Mouse (Mus musculus) C2C12 (cell line): ENCODE measurements at regions not wholly inside any gene's neighbourhood (a gene's known extent, or its start where the extent isn't known, plus 50 kb on each side); places are given as distances from the start of the nearest gene placed in this dataset.
A peak's percentile ranks its signal among the peaks of the same experiment; 100 is the strongest.

Experiments
- H3K27me3 ChIP-seq: one replicate; pipeline ENCODE4 v1.6.1; 2011; ENCODE audit not compliant: control insufficient read depth, insufficient read depth, insufficient read length
- H3K36me3 ChIP-seq: one replicate; pipeline ENCODE4 v1.6.1; 2011; ENCODE audit not compliant: control insufficient read depth, insufficient read depth
- H3K4me3 ChIP-seq: one replicate; pipeline ENCODE4 v1.5.1; 2011; ENCODE audit warnings: mild to moderate bottlenecking, control low read depth; ENCODE audit not compliant: poor library complexity, insufficient read depth, severe bottlenecking
- H3K79me2 ChIP-seq: one replicate; pipeline ENCODE4 v1.6.1; 2011; ENCODE audit not compliant: control insufficient read depth, insufficient read depth
- H3K79me3 ChIP-seq: one replicate; pipeline ENCODE4 v1.6.1; 2011; ENCODE audit warnings: low read depth, control low read depth
- H3ac ChIP-seq: one replicate; pipeline ENCODE3; 2011; ENCODE audit warnings: low read depth; ENCODE audit not compliant: control insufficient read depth, insufficient read length
- CEBPB ChIP-seq: IDR thresholded peaks from one replicate; pipeline ENCODE4 v1.6.1; 2011; ENCODE audit warnings: low read depth, mild to moderate bottlenecking, control low read depth, moderate library complexity
- CTCF ChIP-seq: IDR thresholded peaks from one replicate; pipeline ENCODE4 v1.5.1; 2011; ENCODE audit not compliant: control insufficient read depth, insufficient read depth, insufficient read length
- FOSL1 ChIP-seq: IDR thresholded peaks from one replicate; pipeline ENCODE4 v1.8.0; 2011; ENCODE audit warnings: mild to moderate bottlenecking, low read length; ENCODE audit not compliant: poor library complexity, insufficient read depth, severe bottlenecking
- MAX ChIP-seq: IDR thresholded peaks from one replicate; pipeline ENCODE4 v1.6.1; 2011; ENCODE audit warnings: mild to moderate bottlenecking, control low read depth
- MYOD1 ChIP-seq: IDR thresholded peaks from one replicate; pipeline ENCODE4 v1.6.1; 2011; ENCODE audit warnings: low read depth; ENCODE audit not compliant: control insufficient read depth, insufficient read length
- MYOG ChIP-seq: IDR thresholded peaks from one replicate; pipeline ENCODE4 v1.6.1; 2011; ENCODE audit not compliant: control insufficient read depth, insufficient read length; ENCODE audit errors: extremely low read depth
- USF1 ChIP-seq: IDR thresholded peaks from one replicate; pipeline ENCODE4 v1.6.1; 2011; ENCODE audit warnings: low read depth, mild to moderate bottlenecking, control low read depth, moderate library complexity

DNA sequence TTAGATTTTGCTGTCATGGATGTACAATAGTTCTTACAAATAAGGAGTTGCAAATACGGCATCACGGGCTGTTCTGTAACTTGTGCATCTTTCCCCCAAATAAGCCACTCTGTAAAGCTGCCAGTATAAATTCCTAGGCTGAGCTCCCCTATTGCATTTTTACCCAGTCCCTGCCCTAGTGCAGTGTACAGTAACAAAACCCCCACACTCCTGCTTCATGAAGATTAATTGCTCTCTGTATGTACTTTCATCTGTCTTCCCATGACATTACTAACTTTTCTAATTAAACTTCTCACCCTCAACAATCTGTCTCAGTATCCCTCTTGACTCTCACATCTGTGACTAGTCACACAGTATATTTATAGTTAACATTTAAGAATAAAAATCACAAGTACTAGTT is 73.4 kb downstream of the Tm4sf1 start:
- Histone ChIP-seq H3K79me2 (no peaks in the 10 kb centered on the region), H3K36me3 (no peaks in the 10 kb centered on the region), H3K79me3 (no peaks in the 10 kb centered on the region), H3ac (no peak overlapping the region), H3K27me3 (no peaks in the 10 kb centered on the region), H3K4me3 (no peak overlapping the region)
- TF ChIP-seq CEBPB, result no peak
- no peak for TF ChIP-seq FOSL1
- TF ChIP-seq MYOG, result no peak
- TF ChIP-seq MYOD1, result no peak
- no peak for TF ChIP-seq CTCF
- no peak for TF ChIP-seq USF1
- TF ChIP-seq MAX, result no peak

DNA sequence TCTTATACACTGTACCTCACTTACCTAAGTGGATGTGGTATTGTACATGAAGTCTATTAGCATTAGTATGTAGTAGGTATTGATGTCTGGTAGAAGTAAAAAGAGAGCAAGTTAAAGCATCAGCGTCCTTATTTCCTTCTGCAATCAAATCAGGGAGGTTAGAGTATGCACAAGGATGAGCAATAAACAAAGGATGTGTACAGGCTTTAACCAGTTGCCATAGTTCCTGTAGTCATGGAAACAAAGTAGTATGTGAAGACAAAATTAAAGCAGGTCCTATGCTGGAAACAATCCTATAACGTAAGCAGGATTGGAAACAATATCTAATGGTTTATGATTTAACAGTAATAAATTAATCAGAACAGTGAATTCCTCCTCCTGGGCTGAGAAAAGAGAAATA is 78.0 kb downstream of the Tm4sf1 start:
- Histone ChIP-seq H3ac (no peak overlapping the region), H3K4me3 (no peak overlapping the region), H3K27me3 (no peaks in the 10 kb centered on the region), H3K79me2 (no peaks in the 10 kb centered on the region), H3K79me3 (no peaks in the 10 kb centered on the region), H3K36me3 (no peaks in the 10 kb centered on the region)
- no peak for TF ChIP-seq MYOG
- no peak for TF ChIP-seq USF1
- no peak for TF ChIP-seq CEBPB
- no peak for TF ChIP-seq FOSL1
- TF ChIP-seq MAX, result no peak
- TF ChIP-seq MYOD1, result no peak
- TF ChIP-seq CTCF, result no peak

DNA sequence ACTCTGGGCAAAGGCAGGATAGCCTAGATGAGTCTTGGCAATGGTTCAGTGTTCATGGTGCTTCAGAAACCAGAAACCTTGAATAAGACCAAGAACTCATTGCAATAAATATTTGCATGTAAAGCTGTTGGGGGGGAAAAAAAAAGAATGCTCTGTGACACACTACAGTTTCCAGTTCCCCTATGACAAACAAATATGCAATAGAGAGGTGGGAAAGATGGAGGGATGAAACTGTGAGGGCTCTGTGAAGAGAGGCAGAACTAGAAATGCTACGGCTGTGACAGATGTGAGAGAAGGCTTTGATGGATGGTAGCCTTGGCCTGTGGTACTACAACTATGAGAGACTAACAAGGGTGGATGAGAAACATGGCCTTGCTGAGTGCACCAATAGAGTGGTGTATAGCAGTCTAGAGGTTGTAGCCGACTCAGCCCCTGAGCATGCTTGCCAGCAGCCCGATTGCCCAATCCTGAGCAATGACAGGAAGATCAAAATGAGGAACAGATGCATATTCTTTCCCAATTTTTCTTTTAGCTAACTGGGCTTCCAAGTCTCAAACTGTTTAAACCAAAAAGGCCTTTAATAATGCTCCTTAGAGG is 79.4 kb downstream of the Tm4sf1 start:
- no peak overlapping the region for H3ac ChIP-seq
- H3K36me3 ChIP-seq, result no peaks in the 10 kb centered on the region
- TF ChIP-seq MYOD1, result no peak
- peak; percentile 60 for TF ChIP-seq CEBPB
- TF ChIP-seq FOSL1, result no peak
- no peak overlapping the region for H3K4me3 ChIP-seq
- no peaks in the 10 kb centered on the region for H3K27me3 ChIP-seq
- no peaks in the 10 kb centered on the region for H3K79me3 ChIP-seq
- H3K79me2 ChIP-seq, result no peaks in the 10 kb centered on the region

DNA sequence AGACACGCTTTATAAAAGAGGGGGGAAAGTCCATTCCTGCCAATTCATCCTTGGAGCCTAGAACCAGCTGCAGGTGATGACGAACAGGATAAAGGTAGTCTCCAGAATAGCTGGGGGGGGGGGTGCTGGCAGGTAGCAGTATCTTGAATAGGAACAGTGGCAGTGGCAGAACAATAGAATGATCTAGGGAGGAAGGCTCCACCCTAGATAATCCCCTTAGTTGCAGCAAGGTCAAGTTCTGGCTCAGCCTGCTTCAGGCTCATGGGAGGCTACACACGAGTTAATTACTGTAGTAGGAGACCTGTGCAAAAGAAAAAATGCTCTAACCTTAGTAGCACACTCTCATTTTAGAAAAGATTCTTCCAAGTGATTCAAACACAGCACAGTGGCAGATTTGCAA is 83.4 kb downstream of the Tm4sf1 start:
- Histone ChIP-seq H3K27me3 (no peaks in the 10 kb centered on the region), H3K4me3 (no peak overlapping the region), H3K79me2 (no peaks in the 10 kb centered on the region), H3K79me3 (no peaks in the 10 kb centered on the region), H3ac (no peak overlapping the region), H3K36me3 (no peaks in the 10 kb centered on the region)
- TF ChIP-seq MYOG, result no peak
- TF ChIP-seq MAX, result no peak
- TF ChIP-seq USF1, result no peak
- no peak for TF ChIP-seq MYOD1
- TF ChIP-seq FOSL1, result no peak
- TF ChIP-seq CEBPB, result no peak
- no peak for TF ChIP-seq CTCF

DNA sequence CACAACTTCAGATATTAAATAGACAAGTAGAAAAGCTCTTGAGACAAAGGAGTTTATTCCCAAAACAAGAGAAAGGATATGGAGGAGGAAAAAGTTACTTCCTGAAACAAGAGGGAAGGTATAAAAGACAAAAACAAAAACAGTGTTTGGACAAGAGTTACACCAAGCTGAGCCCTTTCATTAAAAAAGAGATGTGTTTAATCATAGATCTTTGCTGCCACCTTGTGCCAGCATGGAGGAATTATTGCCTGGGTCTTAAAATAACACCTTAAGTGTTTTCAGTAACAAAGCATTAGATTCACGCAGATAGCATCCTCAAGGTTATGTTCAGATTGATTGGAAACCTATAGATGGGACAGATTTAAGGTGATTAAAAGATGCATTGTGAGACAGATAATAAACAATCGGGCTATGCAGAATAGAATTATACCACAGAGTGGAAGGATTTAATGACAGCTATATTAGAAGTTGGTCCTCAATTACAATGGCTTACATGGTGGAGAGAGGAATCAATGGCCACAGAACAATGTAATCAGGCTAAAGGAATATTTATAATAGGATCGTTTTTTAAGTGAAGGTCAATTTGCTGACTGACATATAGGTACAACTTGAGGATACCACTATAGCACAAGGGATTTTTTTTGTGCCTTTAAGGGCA is 97.6 kb downstream of the Tm4sf1 start:
- Histone ChIP-seq H3K4me3 (no peak overlapping the region), H3K27me3 (no peaks in the 10 kb centered on the region), H3K36me3 (no peaks in the 10 kb centered on the region), H3ac (no peak overlapping the region), H3K79me2 (no peaks in the 10 kb centered on the region), H3K79me3 (no peaks in the 10 kb centered on the region)
- TF ChIP-seq USF1, result no peak
- no peak for TF ChIP-seq FOSL1
- TF ChIP-seq CTCF, result no peak
- TF ChIP-seq CEBPB, result no peak
- TF ChIP-seq MYOD1, result no peak
- no peak for TF ChIP-seq MYOG
- no peak for TF ChIP-seq MAX

DNA sequence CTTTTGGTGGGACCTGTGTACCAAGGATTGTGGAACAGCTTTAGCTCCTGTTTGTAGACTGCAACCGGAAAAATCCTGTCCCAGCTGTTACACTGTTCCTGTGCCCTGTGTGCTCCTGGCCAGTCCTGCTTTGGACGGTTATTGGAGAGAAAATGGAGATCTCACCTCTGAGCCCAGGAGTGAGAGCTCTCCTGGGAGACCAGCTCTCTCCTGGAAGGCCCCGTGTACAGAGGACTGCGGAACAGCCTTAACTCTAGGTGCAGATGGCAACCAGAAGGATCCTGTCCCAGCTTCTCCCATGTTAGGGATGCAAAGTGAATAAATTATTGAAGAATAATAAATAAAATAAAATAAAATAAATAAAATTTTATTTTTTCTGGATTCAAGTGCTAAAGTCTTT is 98.4 kb downstream of the Tm4sf1 start:
- Histone ChIP-seq H3K79me2 (no peaks in the 10 kb centered on the region), H3K4me3 (no peak overlapping the region), H3K79me3 (no peaks in the 10 kb centered on the region), H3K36me3 (no peaks in the 10 kb centered on the region), H3K27me3 (no peaks in the 10 kb centered on the region), H3ac (no peak overlapping the region)
- no peak for TF ChIP-seq MYOD1
- TF ChIP-seq USF1, result no peak
